Mouse (Mus musculus) cerebellum, adult 2 months (tissue): ENCODE measurements around the gene Atad5. TPM values are rescaled to one million over a fixed set of nuclear protein-coding genes. Genes with fewer than 3 reads are reported as not detected.

Experiments
- DNase-seq, 2 experiments: peaks; one replicate each; pipeline ENCODE4 v3.0.0; 2021
- H3K27ac ChIP-seq: fragments of 200-500 bp; 2 replicates; pipeline ENCODE4 v1.5.1; 2012; ENCODE audit warnings: low read length, control low read depth, inconsistent platforms; ENCODE audit not compliant: insufficient read depth
- H3K27me3 ChIP-seq: fragments of 200-500 bp; 2 replicates; pipeline ENCODE4 v1.6.1; 2012; ENCODE audit warnings: inconsistent platforms, mild to moderate bottlenecking, low read length, moderate library complexity; ENCODE audit not compliant: control insufficient read depth, insufficient read depth
- H3K4me1 ChIP-seq: fragments of 200-500 bp; 2 replicates; pipeline ENCODE4 v1.6.1; 2011; ENCODE audit warnings: low read length; ENCODE audit not compliant: control insufficient read depth, insufficient read depth
- H3K4me3 ChIP-seq: fragments of 200-500 bp; replicated peaks from 2 replicates; pipeline ENCODE3; 2011; ENCODE audit warnings: mild to moderate bottlenecking, low read depth, low read length, control low read depth; ENCODE audit not compliant: insufficient read depth
- CTCF ChIP-seq: fragments of 200-500 bp; IDR thresholded peaks from 2 replicates; pipeline ENCODE4 v1.5.1; 2011; ENCODE audit warnings: low read depth, mild to moderate bottlenecking, control low read depth, low read length, moderate library complexity, borderline replicate concordance; ENCODE audit not compliant: insufficient read depth
- POLR2A ChIP-seq: fragments of 200-500 bp; IDR thresholded peaks from 2 replicates; pipeline ENCODE4 v1.6.1; 2011; ENCODE audit warnings: low read length, control low read depth, borderline replicate concordance; ENCODE audit not compliant: insufficient read depth
- WGBS: fragments of 180-500 bp; shearing (Covaris S2); methylation state at CpG from one replicate; pipeline ENCODE4 v1.1.7; 2018; 5-methylcytosine and 5-hydroxymethylcytosine counted together
- polyA plus RNA-seq: library from polyadenylated mRNA; depleted of rRNA; stranded (reverse); fragments of >200 nt; gene quantifications from 2 replicates; pipeline ENCODE4 v1.2.3, GENCODE M21; 2012

Atad5 gene
- polyA plus RNA-seq, 1 experiment: 3.7 TPM

DNA sequence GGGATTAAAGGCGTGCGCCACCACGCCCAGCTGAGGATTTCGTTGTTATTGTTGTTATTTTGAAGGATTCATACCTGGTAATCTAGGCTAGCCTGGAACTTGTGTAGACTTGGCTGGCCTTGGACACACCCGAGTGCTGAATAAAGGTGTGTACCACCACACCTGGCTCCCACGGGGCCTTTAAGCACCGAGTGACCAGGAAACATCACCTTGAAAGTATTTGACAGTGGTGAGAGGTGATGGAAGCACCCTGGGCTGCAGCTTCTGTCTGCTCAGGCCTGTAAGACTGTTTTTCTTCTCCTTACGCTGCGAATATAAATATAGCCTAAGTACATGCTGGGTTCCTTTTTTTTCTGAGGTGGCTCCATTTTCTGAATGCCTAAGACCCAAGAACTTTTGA lies 78.9 kb downstream of the Atad5 start:
- Histone ChIP-seq H3K4me1 (no peaks in the 10 kb centered on the region), H3K27me3 (no peaks in the 10 kb centered on the region), H3K4me3 (no peak overlapping the region), H3K27ac (no peak overlapping the region)
- 89% methylated on average over 9 of the region's 9 CpGs for WGBS
- no peak for DNase-seq
- TF ChIP-seq POLR2A (no peak), CTCF (no peak)

DNA sequence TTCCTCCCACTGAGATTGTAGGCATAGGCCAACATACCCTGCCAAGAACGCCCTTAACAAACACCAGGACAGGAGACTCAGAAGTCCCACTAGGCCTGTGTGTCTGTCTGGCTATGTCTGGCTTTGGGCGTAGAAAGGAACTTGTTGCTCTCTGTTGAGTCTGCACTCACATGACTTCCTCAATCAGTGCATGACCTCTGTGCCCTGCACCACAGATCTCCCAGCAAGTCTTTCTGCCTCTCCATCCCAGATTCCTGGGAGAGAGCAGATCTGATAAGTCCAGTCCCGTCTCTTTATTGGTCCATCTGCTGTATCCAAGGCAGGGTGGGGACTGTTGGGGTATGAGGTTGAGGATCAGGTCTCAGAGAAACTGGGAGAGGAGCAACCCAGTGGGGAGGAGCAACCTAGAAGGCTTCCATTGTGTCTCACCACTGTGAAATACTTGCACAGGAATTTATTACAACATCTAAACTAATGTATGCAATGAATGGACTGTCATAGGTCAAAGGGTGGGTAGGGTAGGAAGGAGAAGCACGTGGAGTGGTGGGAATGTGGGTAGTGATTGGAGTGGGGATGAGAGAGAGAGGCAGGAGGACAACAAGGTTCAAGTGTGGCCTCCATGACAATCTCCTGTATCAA lies 79.5 kb downstream of the Atad5 start:
- DNase-seq: no peak
- Histone ChIP-seq H3K4me3 (no peak overlapping the region), H3K27me3 (no peaks in the 10 kb centered on the region), H3K4me1 (no peaks in the 10 kb centered on the region), H3K27ac (no peak overlapping the region)
- TF ChIP-seq CTCF (no peak), POLR2A (no peak)
- 76% methylated on average over 4 of the region's 4 CpGs for WGBS

DNA sequence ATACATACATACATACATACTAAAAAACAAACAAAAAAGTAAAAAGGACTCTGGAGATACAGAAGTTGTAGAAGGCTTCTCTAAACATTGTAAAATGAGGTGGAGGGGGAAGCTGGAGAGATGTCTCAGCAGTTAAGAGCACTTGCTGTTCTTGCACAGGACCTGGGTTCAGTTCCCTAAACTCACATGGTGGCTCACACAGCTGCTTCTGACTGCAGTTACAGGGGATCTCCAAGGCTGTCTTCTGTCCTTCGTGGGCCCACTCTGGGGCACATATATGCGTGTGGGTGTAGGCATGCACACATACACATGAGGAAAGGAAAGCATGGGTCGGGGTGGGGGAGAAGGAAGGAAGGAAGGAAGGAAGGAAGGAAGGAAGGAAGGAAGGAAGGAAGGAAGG lies 80.4 kb downstream of the Atad5 start:
- no peaks in the 10 kb centered on the region for H3K4me1 ChIP-seq
- no peak overlapping the region for H3K27ac ChIP-seq
- 88% methylated on average over 3 of the region's 3 CpGs for WGBS
- TF ChIP-seq CTCF (no peak), POLR2A (no peak)
- no peak overlapping the region for H3K4me3 ChIP-seq
- no peaks in the 10 kb centered on the region for H3K27me3 ChIP-seq
- DNase-seq: no peak

DNA sequence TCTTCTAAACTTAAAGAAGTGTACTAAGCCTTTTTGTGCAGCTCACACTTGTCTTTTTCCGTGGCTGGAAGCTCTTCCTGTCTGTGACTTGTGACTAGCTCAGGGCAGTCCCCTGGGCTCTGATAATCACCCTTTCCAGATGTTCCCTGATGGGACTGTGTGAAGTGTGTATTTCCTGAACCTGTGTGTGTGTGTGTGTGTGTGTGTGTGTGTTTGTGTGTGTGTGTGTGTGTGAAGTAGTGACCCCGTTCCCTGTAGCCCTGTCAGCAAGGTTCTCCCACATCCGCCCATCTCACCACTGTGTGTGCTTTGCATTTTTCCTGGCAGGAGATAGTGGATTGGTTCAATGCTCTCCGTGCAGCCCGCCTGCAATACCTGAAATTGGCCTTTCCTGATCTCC lies 81.2 kb downstream of the Atad5 start:
- TF ChIP-seq CTCF (no peak), POLR2A (no peak)
- no peak for DNase-seq
- WGBS: 77% methylated on average over 5 of the region's 5 CpGs
- no peak overlapping the region for H3K4me3 ChIP-seq
- H3K4me1 ChIP-seq: no peaks in the 10 kb centered on the region
- H3K27ac ChIP-seq: no peak overlapping the region
- no peaks in the 10 kb centered on the region for H3K27me3 ChIP-seq

DNA sequence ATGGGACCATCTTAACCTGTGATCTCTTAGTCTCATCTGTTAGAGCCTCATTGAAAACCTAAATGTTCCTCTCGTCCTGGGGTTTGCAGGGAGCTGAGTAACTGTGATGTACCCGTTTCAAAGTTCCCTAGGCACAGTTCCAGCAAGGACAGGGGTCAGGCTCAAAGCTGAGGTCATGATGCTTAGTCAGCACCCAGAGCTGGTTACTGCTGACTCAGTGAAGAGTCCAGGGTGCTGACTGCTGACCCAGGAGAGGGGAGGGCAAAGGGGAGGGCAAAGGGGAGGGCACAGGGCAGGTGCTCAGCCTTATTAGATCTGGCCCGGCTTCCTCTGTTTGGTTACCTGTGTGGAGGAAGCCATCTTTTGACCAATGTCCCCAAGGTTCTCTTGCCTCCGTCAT lies 82.7 kb downstream of the Atad5 start:
- Histone ChIP-seq H3K4me3 (no peak overlapping the region), H3K27ac (no peak overlapping the region), H3K4me1 (no peaks in the 10 kb centered on the region), H3K27me3 (no peaks in the 10 kb centered on the region)
- TF ChIP-seq POLR2A (no peak), CTCF (no peak)
- 62% methylated on average over 4 of the region's 4 CpGs for WGBS
- no peak for DNase-seq

DNA sequence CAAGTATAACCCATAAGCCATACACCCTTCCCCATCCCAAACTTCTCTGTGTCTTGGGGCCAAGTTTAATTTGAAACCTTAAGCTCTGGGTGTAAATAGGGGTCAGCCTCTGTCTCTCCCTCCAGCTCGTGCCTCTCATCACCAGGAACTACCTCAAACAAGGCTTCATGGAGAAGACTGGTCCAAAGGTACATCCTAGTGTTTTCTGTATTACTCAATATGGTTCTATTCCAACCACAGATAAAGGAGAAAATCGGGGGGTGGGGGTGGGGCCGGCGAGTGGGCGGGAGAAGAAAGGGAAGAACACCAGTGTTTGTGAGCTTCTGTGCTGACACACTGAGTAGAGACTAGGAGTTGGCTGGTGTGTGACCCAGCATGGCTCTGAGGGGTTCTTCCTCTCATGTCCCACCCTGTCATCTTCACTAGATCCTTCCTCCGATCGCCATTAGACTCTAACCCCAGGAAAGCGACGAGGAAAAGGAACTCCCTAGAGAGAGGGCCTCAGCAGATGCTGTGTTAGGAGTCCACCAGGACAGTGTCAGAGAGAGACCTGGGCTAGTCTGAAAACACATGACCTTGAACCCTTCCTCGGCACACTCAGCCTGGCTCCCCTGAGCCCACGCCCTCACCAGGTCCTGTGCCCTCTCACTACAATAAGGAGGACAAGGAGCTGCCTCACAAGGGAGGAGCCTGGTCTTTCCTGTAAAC lies 84.9 kb downstream of the Atad5 start:
- Histone ChIP-seq H3K4me3 (no peak overlapping the region), H3K27ac (no peak overlapping the region), H3K4me1 (no peaks in the 10 kb centered on the region), H3K27me3 (no peaks in the 10 kb centered on the region)
- DNase-seq: no peak
- TF ChIP-seq POLR2A: no peak
- no peak for TF ChIP-seq CTCF
- 69% methylated on average over 11 of the region's 11 CpGs for WGBS

DNA sequence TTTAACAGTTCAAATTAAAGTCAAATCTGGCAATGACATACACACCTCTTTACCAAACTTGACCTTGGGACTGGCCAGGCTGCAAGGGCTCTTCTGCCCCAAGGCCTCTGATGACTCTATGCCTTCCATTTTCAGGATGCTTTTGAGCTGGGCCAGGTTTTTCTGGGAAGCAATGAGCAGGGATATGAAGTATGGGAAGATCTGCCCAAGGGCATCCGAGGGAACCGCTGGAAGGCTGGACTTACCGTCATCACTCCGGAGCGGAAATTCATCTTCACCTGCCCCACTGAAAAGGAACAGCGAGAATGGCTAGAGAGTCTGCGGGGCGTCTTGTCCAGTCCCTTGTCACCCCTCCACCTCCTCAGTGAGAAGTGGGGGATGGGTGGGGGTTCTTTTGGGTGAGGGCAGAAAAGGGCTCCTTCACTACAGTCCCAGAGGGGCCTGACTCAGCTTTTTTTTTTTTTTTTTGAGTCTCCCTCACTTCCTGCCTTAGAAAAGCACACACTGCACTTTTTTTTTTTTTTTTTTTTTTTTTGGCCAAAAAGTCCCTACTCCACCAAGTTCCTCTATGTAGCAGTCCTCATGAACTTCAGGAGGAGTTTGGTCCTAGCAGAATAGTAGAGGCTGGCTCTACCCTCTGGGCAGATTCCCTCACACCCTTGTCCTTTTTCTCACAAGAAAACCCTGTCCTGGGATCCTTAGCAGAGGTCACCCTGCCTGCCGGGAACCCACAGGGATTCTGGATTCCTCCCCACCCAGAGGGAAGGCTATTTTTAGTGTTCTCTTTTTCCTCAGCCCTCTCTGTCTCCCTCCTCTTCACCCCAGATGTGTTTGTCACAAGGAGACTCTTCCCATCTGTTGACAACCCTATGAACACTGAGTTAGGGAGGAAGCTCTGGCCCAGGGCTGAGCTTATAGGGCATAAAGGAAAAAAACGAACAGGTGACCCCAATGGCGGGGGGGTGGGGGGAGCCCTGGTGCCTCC lies 88.0 kb downstream of the Atad5 start:
- no peak for TF ChIP-seq POLR2A
- no peak for TF ChIP-seq CTCF
- Histone ChIP-seq H3K27me3 (no peaks in the 10 kb centered on the region), H3K4me1 (no peaks in the 10 kb centered on the region), H3K4me3 (no peak overlapping the region), H3K27ac (no peak overlapping the region)
- DNase-seq: no peak
- 77% methylated on average over 11 of the region's 11 CpGs for WGBS
